Mouse (Mus musculus): ENCODE data around the gene Tpgs1. TPM values are rescaled to one million over a fixed set of nuclear protein-coding genes. Genes with fewer than 3 reads are reported as not detected.

Gene Tpgs1
- polyA plus RNA-seq, 1 experiment from 2014 or later: 90.2 TPM

Other genes with a start within 250 kb of the Tpgs1 start
- gene Vmn2r83, start 200.6 kb upstream of the Tpgs1 start, polyA plus RNA-seq (2015; fragmentation: Nextera tagmentation; extraction: Ambion mirVana): not detected in 2 replicates
- 15.4 and 17.5 TPM in 2 replicates for gene Plpp2, start 135.6 kb upstream of the Tpgs1 start, polyA plus RNA-seq (2015; fragmentation: Nextera tagmentation; extraction: Ambion mirVana)
- gene Mier2, start 114.2 kb upstream of the Tpgs1 start, polyA plus RNA-seq (2015; fragmentation: Nextera tagmentation; extraction: Ambion mirVana): 58.8 and 59.5 TPM in 2 replicates
- not detected in 2 replicates for gene Theg, start 82.0 kb upstream of the Tpgs1 start, polyA plus RNA-seq (2015; fragmentation: Nextera tagmentation; extraction: Ambion mirVana)
- gene C2cd4c, start 55.3 kb upstream of the Tpgs1 start, polyA plus RNA-seq (2015; fragmentation: Nextera tagmentation; extraction: Ambion mirVana): 0.11 and 0.17 TPM in 2 replicates
- gene Shc2, start 31.5 kb upstream of the Tpgs1 start, polyA plus RNA-seq (2015; fragmentation: Nextera tagmentation; extraction: Ambion mirVana): 34.5 and 39.0 TPM in 2 replicates
- not detected in 2 replicates for gene Odf3l2, start 23.6 kb upstream of the Tpgs1 start, polyA plus RNA-seq (2015; fragmentation: Nextera tagmentation; extraction: Ambion mirVana)
- 0.62 and 1.1 TPM in 2 replicates for gene Madcam1, start 4.8 kb upstream of the Tpgs1 start, polyA plus RNA-seq (2015; fragmentation: Nextera tagmentation; extraction: Ambion mirVana)
- 98.3 and 98.7 TPM in 2 replicates for gene Cdc34, start 12.8 kb downstream of the Tpgs1 start, polyA plus RNA-seq (2015; fragmentation: Nextera tagmentation; extraction: Ambion mirVana)
- 0.69 and 1.5 TPM in 2 replicates for gene Gzmm, start 19.7 kb downstream of the Tpgs1 start, polyA plus RNA-seq (2015; fragmentation: Nextera tagmentation; extraction: Ambion mirVana)
- 750 and 762 TPM in 2 replicates for gene Bsg, start 35.1 kb downstream of the Tpgs1 start, polyA plus RNA-seq (2015; fragmentation: Nextera tagmentation; extraction: Ambion mirVana)
- 0.78 and 0.83 TPM in 2 replicates for gene Hcn2, start 47.3 kb downstream of the Tpgs1 start, polyA plus RNA-seq (2015; fragmentation: Nextera tagmentation; extraction: Ambion mirVana)
- gene Polrmt, start 77.2 kb downstream of the Tpgs1 start, polyA plus RNA-seq (2015; fragmentation: Nextera tagmentation; extraction: Ambion mirVana): 40.7 and 41.2 TPM in 2 replicates
- gene Fgf22, start 85.7 kb downstream of the Tpgs1 start, polyA plus RNA-seq (2015; fragmentation: Nextera tagmentation; extraction: Ambion mirVana): 1.7 and 2.7 TPM in 2 replicates
- 96.2 and 98.5 TPM in 2 replicates for gene Rnf126, start 97.6 kb downstream of the Tpgs1 start, polyA plus RNA-seq (2015; fragmentation: Nextera tagmentation; extraction: Ambion mirVana)
- 1.9 and 2.8 TPM in 2 replicates for gene Fstl3, start 107.9 kb downstream of the Tpgs1 start, polyA plus RNA-seq (2015; fragmentation: Nextera tagmentation; extraction: Ambion mirVana)
- gene Prss57, start 121.6 kb downstream of the Tpgs1 start, polyA plus RNA-seq (2015; fragmentation: Nextera tagmentation; extraction: Ambion mirVana): 0.07 and 0.69 TPM in 2 replicates
- gene Palm, start 124.2 kb downstream of the Tpgs1 start, polyA plus RNA-seq (2015; fragmentation: Nextera tagmentation; extraction: Ambion mirVana): 214 and 231 TPM in 2 replicates
- gene Misp, start 151.6 kb downstream of the Tpgs1 start, polyA plus RNA-seq (2015; fragmentation: Nextera tagmentation; extraction: Ambion mirVana): 2.1 and 2.5 TPM in 2 replicates
- gene Ptbp1, start 185.1 kb downstream of the Tpgs1 start, polyA plus RNA-seq (2015; fragmentation: Nextera tagmentation; extraction: Ambion mirVana): 87.9 and 114 TPM in 2 replicates
- gene Prtn3, start 205.1 kb downstream of the Tpgs1 start, polyA plus RNA-seq (2015; fragmentation: Nextera tagmentation; extraction: Ambion mirVana): 14.3 and 14.7 TPM in 2 replicates
- 343 and 361 TPM in 2 replicates for gene Plppr3, start 205.3 kb downstream of the Tpgs1 start, polyA plus RNA-seq (2015; fragmentation: Nextera tagmentation; extraction: Ambion mirVana)
- 0.67 TPM in 1 of 2 replicates, not detected in the other for gene Elane, start 216.9 kb downstream of the Tpgs1 start, polyA plus RNA-seq (2015; fragmentation: Nextera tagmentation; extraction: Ambion mirVana)
- not detected in 2 replicates for gene Cfd, start 221.5 kb downstream of the Tpgs1 start, polyA plus RNA-seq (2015; fragmentation: Nextera tagmentation; extraction: Ambion mirVana)
- gene Med16, start 239.6 kb downstream of the Tpgs1 start, polyA plus RNA-seq (2015; fragmentation: Nextera tagmentation; extraction: Ambion mirVana): 47.4 and 49.0 TPM in 2 replicates
- gene Gm26602, start 241.5 kb downstream of the Tpgs1 start, polyA plus RNA-seq (2015; fragmentation: Nextera tagmentation; extraction: Ambion mirVana): 40.5 and 48.8 TPM in 2 replicates
- gene Kiss1r, start 247.6 kb downstream of the Tpgs1 start, polyA plus RNA-seq (2015; fragmentation: Nextera tagmentation; extraction: Ambion mirVana): 2.1 and 2.4 TPM in 2 replicates